Comparison of ENCODE assay signal across 10 mouse cellular contexts in genomic region chr4:155238276-155238675, GRCm38 (mm10). TPM values are rescaled to one million over a fixed set of nuclear protein-coding genes. Genes with fewer than 3 reads are reported as not detected.
A peak's percentile ranks its signal among the peaks of the same experiment; 100 is the strongest.
DNase-seq lines count a peak whose midpoint lies in the region; ATAC-seq and TF ChIP-seq lines count a peak whose summit lies in the region.
"Had no signal": no experiment of that assay in that cellular context is flagged by ENCODE, and none has a peak within 500 bp of the region (broad histone marks: within the 10 kb centered on the region; RNA-seq: fewer than 3 reads in every experiment).

No protein-coding gene starts in this region.

- H3K4me1 ChIP-seq in midbrain, embryonic 10.5 days = peaks cover 42% of the 10 kb centered on the region
- peaks cover 25% of the 10 kb centered on the region for H3K4me1 ChIP-seq in midbrain, postnatal 0 days (ENCODE audit: insufficient read depth, low read length)
- peaks cover 49% of the 10 kb centered on the region for H3K4me1 ChIP-seq in heart, postnatal 0 days (ENCODE audit: control insufficient read depth, insufficient read depth)
- peaks cover 44% of the 10 kb centered on the region for H3K4me1 ChIP-seq in stomach, embryonic 16.5 days (ENCODE audit: control insufficient read depth, insufficient read depth, low read length)

- no peak overlapping the region for H3K4me2 ChIP-seq in midbrain, postnatal 0 days (ENCODE audit: low read depth, low read length, poor library complexity, severe bottlenecking)
- H3K4me2 ChIP-seq in heart, postnatal 0 days (ENCODE audit: low read depth, low read length) = no peak overlapping the region
- no peak overlapping the region for H3K4me2 ChIP-seq in stomach, embryonic 16.5 days (ENCODE audit: low read depth, low read length)
- H3K4me2 ChIP-seq: neural tube, embryonic 13.5 days had no signal

- H3K9ac ChIP-seq in midbrain, postnatal 0 days (replicated peaks; ENCODE audit: low read length, poor library complexity, severe bottlenecking) = no peak overlapping the region
- H3K9ac ChIP-seq in heart, postnatal 0 days (replicated peaks; ENCODE audit: low read depth, low read length) = 0 out of 2 replicates have a peak overlapping the region, but pooled peaks have one; percentile 1
- peak overlapping the region; percentile 51 for H3K9ac ChIP-seq in stomach, embryonic 16.5 days (ENCODE audit: low read length)
- H3K9ac ChIP-seq: neural tube, embryonic 13.5 days had no signal

- H3K9me3 ChIP-seq in midbrain, embryonic 10.5 days (replicated peaks) = no peaks in the 10 kb centered on the region
- H3K9me3 ChIP-seq in midbrain, postnatal 0 days (ENCODE audit: low read length) = no peaks in the 10 kb centered on the region
- H3K9me3 ChIP-seq in heart, postnatal 0 days (replicated peaks; ENCODE audit: control insufficient read depth, low read length) = no peaks in the 10 kb centered on the region
- no peaks in the 10 kb centered on the region for H3K9me3 ChIP-seq in stomach, embryonic 16.5 days (replicated peaks; ENCODE audit: control insufficient read depth, low read length)
- H3K9me3 ChIP-seq: G1E; neural tube, embryonic 13.5 days had no signal

- ATAC-seq in midbrain, postnatal 0 days (ENCODE audit: low FRiP score) = no peak
- ATAC-seq in heart, postnatal 0 days (ENCODE audit: insufficient read depth, low read depth) = no peak
- ATAC-seq in stomach, embryonic 16.5 days (ENCODE audit: insufficient read depth, low FRiP score) = 0 out of 2 replicates have a peak, but pooled peaks have one; percentile 9
- no peak for ATAC-seq in granulocyte monocyte progenitor cell, adult 5-6 weeks (replicated peaks; ENCODE audit: poor library complexity, severe bottlenecking)

- no peak for DNase-seq in midbrain, embryonic 10.5 days (ENCODE audit: low spot score)
- no peak for DNase-seq in midbrain, postnatal 0 days (ENCODE audit: low spot score)
- peak; percentile 71 for DNase-seq in heart, postnatal 0 days (ENCODE audit: low spot score)
- DNase-seq in kidney, postnatal 4 days = peak; percentile 60 to 78
- DNase-seq in left cerebral cortex, adult 8-10 months (ENCODE audit: low spot score in 2 of 2) = no peak
- no peak for DNase-seq in retina, embryonic 14.5 days (ENCODE audit: low spot score)

- WGBS in midbrain, embryonic 10.5 days = 90% methylated on average over 5 of the region's 5 CpGs
- WGBS in midbrain, postnatal 0 days = 81% methylated on average over 5 of the region's 5 CpGs
- 55% methylated on average over 5 of the region's 5 CpGs for WGBS in heart, postnatal 0 days
- WGBS in stomach, embryonic 16.5 days = 39% methylated on average over 5 of the region's 5 CpGs

- no peaks in the 10 kb centered on the region; the same call in 1 of the 2 replicates for H3K27me3 ChIP-seq in midbrain, embryonic 10.5 days (ENCODE audit: low read depth, poor library complexity, severe bottlenecking)
- H3K27me3 ChIP-seq in midbrain, postnatal 0 days (ENCODE audit: insufficient read depth, low read length) = no peaks in the 10 kb centered on the region
- H3K27me3 ChIP-seq in heart, postnatal 0 days (ENCODE audit: control insufficient read depth, insufficient read depth, low read length) = no peaks in the 10 kb centered on the region
- H3K27me3 ChIP-seq in stomach, embryonic 16.5 days (ENCODE audit: control insufficient read depth, insufficient read depth, low read length) = no peaks in the 10 kb centered on the region
- H3K27me3 ChIP-seq: neural tube, embryonic 13.5 days had no signal

- H3K4me3 ChIP-seq in midbrain, embryonic 10.5 days = no peak overlapping the region
- H3K4me3 ChIP-seq in midbrain, postnatal 0 days (ENCODE audit: low read depth, low read length) = no peak overlapping the region
- no peak overlapping the region for H3K4me3 ChIP-seq in heart, postnatal 0 days (ENCODE audit: low read depth, low read length)
- H3K4me3 ChIP-seq in stomach, embryonic 16.5 days (replicated peaks; ENCODE audit: low read length) = no peak overlapping the region
- H3K4me3 ChIP-seq: neural tube, embryonic 13.5 days had no signal

- TF ChIP-seq CTCF in midbrain, postnatal 0 days (IDR thresholded peaks at IDR 0.05) = no peak
- no peak for TF ChIP-seq CTCF in heart, postnatal 0 days (IDR thresholded peaks at IDR 0.05; ENCODE audit: low read depth)

- H3K27ac ChIP-seq in midbrain, embryonic 10.5 days (replicated peaks) = peak overlapping the region; percentile 39; the same call in 1 of the 2 replicates
- H3K27ac ChIP-seq in midbrain, postnatal 0 days (ENCODE audit: low read depth, low read length) = no peak overlapping the region; the same call in 1 of the 2 replicates
- H3K27ac ChIP-seq in heart, postnatal 0 days (ENCODE audit: low read depth) = peak overlapping the region; percentile 66
- H3K27ac ChIP-seq in stomach, embryonic 16.5 days (ENCODE audit: low read length) = peak overlapping the region; percentile 62
- H3K27ac ChIP-seq: neural tube, embryonic 13.5 days had no signal

- no peak for TF ChIP-seq EP300 in heart, postnatal 0 days (IDR thresholded peaks at IDR 0.05; ENCODE audit: low read depth)

- H3K36me3 ChIP-seq in midbrain, embryonic 10.5 days = no peaks in the 10 kb centered on the region
- no peaks in the 10 kb centered on the region for H3K36me3 ChIP-seq in midbrain, postnatal 0 days (ENCODE audit: insufficient read depth, low read length)
- no peaks in the 10 kb centered on the region for H3K36me3 ChIP-seq in heart, postnatal 0 days (replicated peaks; ENCODE audit: control insufficient read depth, insufficient read depth, low read length)
- no peaks in the 10 kb centered on the region for H3K36me3 ChIP-seq in stomach, embryonic 16.5 days (ENCODE audit: control insufficient read depth, insufficient read depth, low read length)
- H3K36me3 ChIP-seq: G1E; neural tube, embryonic 13.5 days had no signal

RNA-seq across cellular contexts. Expression of gene Faap20, which starts 11.3 kb away (rescaled TPM):
- polyA plus RNA-seq in midbrain, embryonic 10.5 days (2016; fragmentation: Nextera tagmentation; extraction: Ambion mirVana) = 118 and 120 TPM in 2 replicates
- 39.5 and 48.7 TPM in 2 replicates for total RNA-seq in midbrain, postnatal 0 days (2014; rRNA removed)
- 56.6 and 57.1 TPM in 2 replicates for polyA plus RNA-seq in midbrain, postnatal 0 days (2015; fragmentation: Nextera tagmentation; extraction: Ambion mirVana)
- 45.8 and 69.2 TPM in 2 replicates for total RNA-seq in heart, postnatal 0 days (2014; rRNA removed; ENCODE audit: low replicate concordance)
- 48.1 and 51.0 TPM in 2 replicates for polyA plus RNA-seq in heart, postnatal 0 days (2015; fragmentation: Nextera tagmentation; extraction: Ambion mirVana)
- polyA plus RNA-seq in stomach, embryonic 16.5 days (2015; fragmentation: Nextera tagmentation; extraction: Ambion mirVana) = 58.4 and 60.1 TPM in 2 replicates
- total RNA-seq in left cerebral cortex, adult 8-10 months (2022) = 10 to 100 TPM; 32.7 to 37.6 (median 34.4) TPM
- 25.0 and 35.2 TPM in 2 replicates for total RNA-seq in granulocyte monocyte progenitor cell, adult 5-6 weeks (2014; fragmentation: Nextera tagmentation)
- 14.0 and 17.5 TPM in 2 replicates for total RNA-seq in granulocyte monocyte progenitor cell, adult 5-6 weeks (2017)

RNA-seq across cellular contexts. Expression of gene Ski, which starts 15.9 kb away (rescaled TPM):
- 8.9 and 10.1 TPM in 2 replicates for polyA plus RNA-seq in midbrain, embryonic 10.5 days (2016; fragmentation: Nextera tagmentation; extraction: Ambion mirVana)
- total RNA-seq in midbrain, postnatal 0 days (2014; rRNA removed) = 59.8 and 63.1 TPM in 2 replicates
- polyA plus RNA-seq in midbrain, postnatal 0 days (2015; fragmentation: Nextera tagmentation; extraction: Ambion mirVana) = 7.1 and 8.4 TPM in 2 replicates
- 53.2 and 60.6 TPM in 2 replicates for total RNA-seq in heart, postnatal 0 days (2014; rRNA removed; ENCODE audit: low replicate concordance)
- 7.7 and 9.3 TPM in 2 replicates for polyA plus RNA-seq in heart, postnatal 0 days (2015; fragmentation: Nextera tagmentation; extraction: Ambion mirVana)
- 17.7 and 17.9 TPM in 2 replicates for polyA plus RNA-seq in stomach, embryonic 16.5 days (2015; fragmentation: Nextera tagmentation; extraction: Ambion mirVana)
- total RNA-seq in left cerebral cortex, adult 8-10 months (2022) = 100 to 1,000 TPM; 118 to 126 (median 121) TPM
- total RNA-seq in granulocyte monocyte progenitor cell, adult 5-6 weeks (2014; fragmentation: Nextera tagmentation) = 18.1 and 19.4 TPM in 2 replicates
- 4.7 and 8.6 TPM in 2 replicates for total RNA-seq in granulocyte monocyte progenitor cell, adult 5-6 weeks (2017)

Comparison
In these comparisons a context has a peak if more than half of its experiments do, and no peak if none do; other contexts are left out.
1. DNase-seq: peak in heart, postnatal 0 days (single experiment) and kidney, postnatal 4 days (2 of 2); none in midbrain, embryonic 10.5 days (single experiment), midbrain, postnatal 0 days (single experiment), left cerebral cortex, adult 8-10 months (0 of 2) and retina, embryonic 14.5 days (single experiment).